Mouse (Mus musculus): ENCODE measurements around the gene Fhad1. TPM values are rescaled to one million over a fixed set of nuclear protein-coding genes. Genes with fewer than 3 reads are reported as not detected.

Fhad1 gene
- total and polyA plus RNA-seq, 3 experiments: 4.8 to 8.6 (median 5.5) TPM

DNA sequence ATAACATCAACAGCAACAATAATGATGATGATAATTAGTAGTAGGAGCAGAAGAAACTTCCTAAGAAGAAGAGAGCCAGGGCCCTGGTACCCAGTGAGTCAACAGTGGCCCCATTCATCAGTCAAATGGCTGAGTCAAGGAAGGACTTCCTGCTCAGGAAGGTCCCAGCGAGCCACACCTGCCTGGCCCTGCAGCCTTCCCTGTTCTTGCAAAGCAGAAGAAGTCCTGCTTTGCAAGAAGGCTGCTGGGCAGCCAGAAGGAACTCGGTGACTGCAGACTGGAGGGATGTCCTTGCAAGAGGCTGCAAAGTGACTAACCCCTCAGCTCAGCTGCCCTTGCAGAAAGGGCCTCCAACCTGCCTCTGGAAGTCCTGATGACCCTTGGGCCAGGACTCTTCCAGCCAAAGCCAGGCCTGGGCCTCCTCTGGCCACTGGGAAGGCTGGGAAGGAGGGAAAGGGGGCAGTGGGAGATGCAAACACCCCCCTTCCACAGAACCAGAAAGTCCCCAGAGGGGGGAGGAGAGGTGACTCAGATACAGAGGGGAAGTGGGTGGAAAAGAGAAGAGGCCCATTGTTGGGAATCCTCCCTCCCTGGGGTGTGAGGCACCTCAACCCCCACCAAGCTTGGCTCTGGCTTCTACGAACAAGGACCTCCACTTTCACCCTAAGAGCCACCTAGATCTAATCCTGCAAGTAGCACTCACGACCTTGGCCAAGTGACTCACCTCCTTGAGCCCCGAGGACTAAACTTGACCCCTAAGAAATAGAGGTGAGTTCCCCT lies 145.3 kb downstream of the Fhad1 start:
- Histone ChIP-seq H3K27ac (ENCODE audit: insufficient read depth, low read depth) (no peak overlapping the region), H3K4me3 (replicated peaks in 1 of 3; ENCODE audit: low read depth in 2 of 3, low read length in 2 of 3, poor library complexity in 1 of 3) (no peak overlapping the region), H3K4me1 (ENCODE audit: control insufficient read depth in 1 of 2, insufficient read depth in 2 of 2) (peaks cover 29 to 83% of the 10 kb centered on the region in 2 experiments), H3K36me3 (replicated peaks in 1 of 2; ENCODE audit: control insufficient read depth in 1 of 2, insufficient read depth in 1 of 2, low read length in 1 of 2) (peaks cover 8 to 75% of the 10 kb centered on the region in 2 experiments), H3K4me2 (ENCODE audit: insufficient read depth, low read depth, poor library complexity, severe bottlenecking) (no peak overlapping the region), H3K79me2 (replicated peaks; ENCODE audit: control insufficient read depth, extremely low read depth, insufficient read depth, poor library complexity, severe bottlenecking) (peaks cover 17% of the 10 kb centered on the region), H3K9ac (ENCODE audit: insufficient read depth, low read depth) (no peak overlapping the region), H3K27me3 (replicated peaks) (no peaks in the 10 kb centered on the region), H3K9me3 (replicated peaks; ENCODE audit: low read length) (peaks cover 4% of the 10 kb centered on the region)
- in situ Hi-C loops (cut with MboI; ENCODE audit: low pct_ligation_motif_present, low pct_unique_long_range_greater_than_20kb, low sequenced_read_pairs): loop anchor here (10.0 kb wide), 1 partner anchor 205 kb away; no protein-coding TSS in a partner anchor
- dilution Hi-C loops (cut with MboI; ENCODE audit: extremely low pct_ligation_motif_present, extremely low pct_unique_long_range_greater_than_20kb, low sequenced_read_pairs): no loop called here
- TF ChIP-seq ETS1 (conservative IDR thresholded peaks at IDR 0.05; ENCODE audit: low read depth, low read length) (peak; percentile 53; the same call in 1 of the 2 replicates), IRF4 (IDR thresholded peaks at IDR 0.05; ENCODE audit: low read depth, low read length) (peak; percentile 81), CHD2 (IDR thresholded peaks at IDR 0.05; ENCODE audit: low read length) (peak; percentile 51), JUN (IDR thresholded peaks at IDR 0.05; ENCODE audit: insufficient read depth, low read depth, low read length) (no peak), POLR2AphosphoS2 (IDR thresholded peaks at IDR 0.05; ENCODE audit: low read depth, low read length) (no peak), MXI1 (IDR thresholded peaks at IDR 0.05; ENCODE audit: low read depth, low read length) (no peak), MAZ (IDR thresholded peaks at IDR 0.05; ENCODE audit: low read depth, low read length) (0 out of 2 replicates have a peak, but pooled peaks have one; percentile 35), MEF2A (IDR thresholded peaks at IDR 0.05; ENCODE audit: borderline replicate concordance, low read depth, low read length) (no peak; the same call in 1 of the 2 replicates), BHLHE40 (IDR thresholded peaks at IDR 0.05; ENCODE audit: low read depth, low read length) (0 out of 2 replicates have a peak, but pooled peaks have one; percentile 25), MYC (IDR thresholded peaks at IDR 0.05; ENCODE audit: low read depth, low read length) (no peak), ZNF384 (IDR thresholded peaks at IDR 0.05; ENCODE audit: low read depth, low read length) (no peak), MAFK (IDR thresholded peaks at IDR 0.05; ENCODE audit: insufficient replicate concordance, low read length) (no peak), HCFC1 (IDR thresholded peaks at IDR 0.05; ENCODE audit: low read depth, low read length) (no peak), EP300 (IDR thresholded peaks at IDR 0.05; ENCODE audit: low read length) (peak; percentile 81), RAD21 (IDR thresholded peaks at IDR 0.05; ENCODE audit: low read depth, low read length) (no peak)
- DNase-seq (ENCODE audit: extremely low read depth): peak; percentile 44

DNA sequence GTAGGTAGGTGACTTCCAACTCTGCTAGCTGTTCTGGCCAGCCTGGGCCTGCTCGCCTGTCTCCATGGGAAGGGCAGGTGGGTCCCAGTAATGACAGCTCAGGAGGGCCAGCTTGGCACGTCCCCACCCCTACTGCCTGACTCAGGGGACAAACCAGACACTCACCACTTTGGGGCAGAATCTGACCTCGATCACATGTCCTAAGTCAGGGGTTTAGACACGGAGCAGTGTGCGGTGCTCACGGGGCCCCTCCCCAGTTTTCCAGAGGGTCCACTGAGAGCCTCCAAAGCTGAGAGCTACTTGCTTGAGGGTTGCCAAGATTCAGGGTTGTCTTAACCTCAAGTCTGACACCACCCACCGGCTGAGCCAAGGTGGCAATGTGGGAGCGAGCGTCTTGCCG lies 146.8 kb downstream of the Fhad1 start:
- Histone ChIP-seq H3K36me3 (replicated peaks in 1 of 2; ENCODE audit: control insufficient read depth in 1 of 2, insufficient read depth in 1 of 2, low read length in 1 of 2) (peaks cover 17 to 88% of the 10 kb centered on the region in 2 experiments), H3K4me3 (replicated peaks in 1 of 3; ENCODE audit: low read depth in 2 of 3, low read length in 2 of 3, poor library complexity in 1 of 3) (no peak overlapping the region), H3K9me3 (replicated peaks; ENCODE audit: low read length) (peaks cover 4% of the 10 kb centered on the region), H3K4me1 (ENCODE audit: control insufficient read depth in 1 of 2, insufficient read depth in 2 of 2) (peaks cover 24 to 80% of the 10 kb centered on the region in 2 experiments), H3K79me2 (replicated peaks; ENCODE audit: control insufficient read depth, extremely low read depth, insufficient read depth, poor library complexity, severe bottlenecking) (peaks cover 4% of the 10 kb centered on the region; the same call in 1 of the 2 replicates), H3K4me2 (ENCODE audit: insufficient read depth, low read depth, poor library complexity, severe bottlenecking) (no peak overlapping the region), H3K27me3 (replicated peaks) (no peaks in the 10 kb centered on the region), H3K27ac (ENCODE audit: insufficient read depth, low read depth) (no peak overlapping the region), H3K9ac (ENCODE audit: insufficient read depth, low read depth) (no peak overlapping the region)
- dilution Hi-C loops (cut with MboI; ENCODE audit: extremely low pct_ligation_motif_present, extremely low pct_unique_long_range_greater_than_20kb, low sequenced_read_pairs): no loop called here
- TF ChIP-seq SMC3 (IDR thresholded peaks at IDR 0.05; ENCODE audit: low read depth, low read length) (no peak), RAD21 (IDR thresholded peaks at IDR 0.05; ENCODE audit: low read depth, low read length) (no peak), SIN3A (IDR thresholded peaks at IDR 0.05; ENCODE audit: low read length) (no peak), MEF2A (IDR thresholded peaks at IDR 0.05; ENCODE audit: borderline replicate concordance, low read depth, low read length) (no peak), MAX (IDR thresholded peaks at IDR 0.05; ENCODE audit: low read length) (no peak), TCF12 (IDR thresholded peaks at IDR 0.05; ENCODE audit: low read depth, low read length) (no peak), E2F4 (IDR thresholded peaks at IDR 0.05; ENCODE audit: insufficient replicate concordance, low read depth, low read length) (no peak), ZC3H11A (IDR thresholded peaks at IDR 0.05; ENCODE audit: low read depth, low read length) (no peak), TBP (conservative IDR thresholded peaks at IDR 0.05; ENCODE audit: low read depth, low read length) (no peak), GABPA (IDR thresholded peaks at IDR 0.05; ENCODE audit: insufficient replicate concordance, low read depth, low read length) (no peak), KAT2A (IDR thresholded peaks at IDR 0.05; ENCODE audit: insufficient replicate concordance, low read length) (no peak)
- in situ Hi-C loops (cut with MboI; ENCODE audit: low pct_ligation_motif_present, low pct_unique_long_range_greater_than_20kb, low sequenced_read_pairs): loop anchor here (10.0 kb wide), 1 partner anchor 207 kb away; no protein-coding TSS in a partner anchor
- no peak for DNase-seq (ENCODE audit: extremely low read depth)
